Mouse (Mus musculus): ENCODE data around the gene Sds.

The Sds gene

GRCm38 (mm10) chr5:120439887-120440670 lies 36.2 kb upstream of the Sds start:
- DNase-seq (ENCODE audit: low spot score in 2 of 2): no peak

- DNase-seq (ENCODE audit: low spot score in 2 of 2): peak; percentile 20 to 63
Measured at GRCm38 (mm10) chr5:120440733-120441132, 35.6 kb upstream of the Sds start.

GRCm38 (mm10) chr5:120447305-120447704 lies 29.0 kb upstream of the Sds start:
- no peak for DNase-seq (ENCODE audit: low spot score in 2 of 2)

DNA sequence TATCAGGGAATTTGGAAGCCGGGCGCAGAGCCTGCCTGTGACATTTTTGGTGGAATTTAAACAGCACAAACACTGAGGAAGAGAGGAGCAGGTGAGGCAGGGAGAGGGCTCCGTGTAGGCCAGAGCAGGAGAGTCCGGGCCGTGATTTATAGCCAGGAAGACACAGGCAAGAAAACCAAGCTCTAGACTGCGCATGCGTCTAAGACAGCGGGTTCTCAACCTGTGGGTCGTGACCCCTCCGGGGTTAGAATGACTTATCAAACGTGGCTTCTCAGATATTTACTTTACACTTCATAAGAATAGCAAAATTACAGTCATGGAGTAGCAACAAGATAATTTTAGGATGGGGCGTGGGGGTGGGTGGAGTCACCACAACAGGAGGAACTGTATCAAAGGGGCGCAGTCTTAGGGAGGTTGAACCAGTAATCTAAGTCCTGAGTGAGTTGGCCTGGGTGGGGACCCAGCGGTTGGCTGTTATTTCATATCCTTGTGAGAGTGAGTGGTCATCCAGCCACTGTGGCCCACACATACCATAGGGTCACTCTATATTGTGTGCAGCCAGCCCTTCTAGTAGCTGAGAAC lies 21.5 kb upstream of the Sds start:
- no peak for DNase-seq (ENCODE audit: low spot score in 2 of 2)

- DNase-seq (ENCODE audit: low spot score in 2 of 2): no peak
Measured at GRCm38 (mm10) chr5:120456253-120456652, 20.1 kb upstream of the Sds start.

DNA sequence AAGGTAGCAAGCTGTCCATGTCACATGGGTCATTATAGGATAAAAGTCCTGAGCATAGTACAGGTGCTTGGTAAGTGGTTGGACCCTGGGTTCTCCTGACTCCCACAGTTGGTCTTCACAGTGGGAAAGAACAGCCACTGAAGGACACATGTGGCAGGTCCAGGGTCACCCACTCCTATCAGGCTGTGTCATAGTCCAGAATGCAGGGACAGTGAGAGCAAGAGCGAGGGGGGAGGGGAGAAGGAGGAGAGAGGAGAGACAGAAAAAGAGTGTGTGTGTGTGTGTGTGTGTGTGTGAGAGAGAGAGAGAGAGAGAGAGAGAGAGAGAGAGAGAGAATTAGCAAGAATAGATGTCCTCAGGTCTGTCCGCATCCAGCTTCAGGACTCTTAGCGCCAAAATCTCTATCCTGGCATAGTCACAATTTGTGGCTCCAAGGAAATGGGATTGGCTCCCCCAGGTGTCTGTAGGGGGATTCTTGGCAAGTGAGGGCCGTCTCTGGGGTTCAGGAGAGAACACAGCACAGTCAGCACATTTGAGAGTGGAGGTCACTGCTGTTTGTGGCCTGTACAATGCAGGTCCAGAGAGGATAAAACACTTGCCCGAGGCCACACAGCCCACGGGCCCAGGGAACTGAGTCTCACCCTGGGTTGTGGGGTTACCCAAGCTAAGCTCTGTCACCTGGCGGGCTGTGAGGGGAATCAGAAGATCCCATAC lies 19.3 kb upstream of the Sds start:
- DNase-seq (ENCODE audit: low spot score in 2 of 2): no peak

- DNase-seq (ENCODE audit: low spot score in 2 of 2): no peak
Measured at GRCm38 (mm10) chr5:120457628-120458027, 18.7 kb upstream of the Sds start.

DNA sequence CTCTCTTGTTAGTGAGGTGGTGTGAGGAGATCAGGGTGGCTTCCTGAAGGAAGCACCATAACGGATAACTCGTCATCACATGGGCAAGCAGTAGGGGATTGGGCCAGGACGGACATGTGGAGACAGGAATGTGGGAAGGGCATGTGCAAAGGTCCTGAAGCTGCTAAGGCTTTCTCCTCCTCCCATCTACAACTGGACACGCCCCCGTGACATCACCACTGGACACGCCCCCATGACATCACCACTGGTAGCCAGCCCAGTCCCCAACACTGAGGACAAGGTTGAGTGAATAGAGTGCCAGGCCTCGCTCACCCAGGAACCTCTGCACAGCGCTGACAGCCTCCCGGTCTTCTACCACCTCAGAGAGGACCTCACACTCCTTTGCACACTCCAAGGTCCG lies 17.2 kb upstream of the Sds start:
- DNase-seq (ENCODE audit: low spot score in 2 of 2): no peak

DNA sequence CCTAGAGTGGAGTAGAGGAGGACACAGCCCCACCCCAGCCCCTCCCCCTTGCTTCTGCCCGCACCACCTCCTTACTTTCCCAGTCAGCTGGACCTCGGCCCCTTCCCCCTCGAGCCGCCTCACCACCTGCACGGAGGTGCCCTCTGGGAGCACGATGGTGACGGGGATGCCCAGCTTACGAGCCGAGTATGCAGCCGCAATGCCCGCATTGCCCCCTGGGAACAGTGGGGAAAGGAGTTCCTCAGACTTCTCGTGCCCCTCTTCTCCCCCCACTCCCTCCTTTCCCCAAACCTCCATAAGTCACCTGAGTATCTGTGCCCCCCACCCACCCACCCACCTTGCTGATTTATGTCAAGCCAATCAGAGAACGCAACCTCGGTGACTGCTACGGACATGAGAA lies 14.4 kb upstream of the Sds start:
- no peak for DNase-seq (ENCODE audit: low spot score in 2 of 2)

DNA sequence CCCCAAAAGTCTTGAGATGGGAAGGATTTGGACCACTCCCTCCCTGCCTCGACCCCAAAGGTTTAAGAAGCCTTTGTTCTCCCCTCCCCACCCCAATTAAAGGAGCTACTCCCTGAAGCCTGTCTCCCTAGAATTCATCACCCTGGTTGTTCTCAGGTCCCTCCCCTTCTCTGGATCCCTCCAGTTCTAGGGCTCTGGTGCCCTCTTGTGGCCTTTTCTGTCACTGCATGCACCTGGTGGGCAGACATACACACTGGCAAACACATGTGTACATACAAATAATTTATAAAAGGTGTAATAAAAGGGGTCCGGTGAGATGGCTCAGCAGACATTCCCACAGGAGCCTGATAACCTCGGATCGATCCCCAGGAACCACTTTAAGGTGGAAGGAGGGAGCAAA lies 12.0 kb upstream of the Sds start:
- DNase-seq (ENCODE audit: low spot score in 2 of 2): no peak

- DNase-seq (ENCODE audit: low spot score in 2 of 2): no peak
Measured at GRCm38 (mm10) chr5:120465062-120465461, 11.3 kb upstream of the Sds start.

DNA sequence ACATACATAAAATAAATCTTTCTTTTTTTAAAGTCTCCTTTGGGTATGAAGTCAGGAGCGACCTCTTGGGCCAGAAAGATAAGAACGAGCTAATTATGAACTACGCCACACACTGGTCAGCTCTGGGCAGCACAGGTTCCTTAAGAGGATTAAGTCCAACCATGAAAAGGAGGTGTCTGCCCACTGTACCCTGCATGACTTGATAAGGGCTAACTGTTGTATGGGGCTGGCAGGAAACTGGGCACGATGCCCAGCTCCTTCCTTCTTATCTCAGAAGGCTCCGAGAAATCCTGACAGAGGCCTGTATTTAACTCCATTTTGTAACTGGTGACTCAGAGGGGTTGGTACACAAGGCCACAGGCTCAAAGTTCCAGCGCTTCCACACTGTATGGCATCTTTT lies 10.5 kb upstream of the Sds start:
- DNase-seq (ENCODE audit: low spot score in 2 of 2): peak; percentile 48 to 73

DNA sequence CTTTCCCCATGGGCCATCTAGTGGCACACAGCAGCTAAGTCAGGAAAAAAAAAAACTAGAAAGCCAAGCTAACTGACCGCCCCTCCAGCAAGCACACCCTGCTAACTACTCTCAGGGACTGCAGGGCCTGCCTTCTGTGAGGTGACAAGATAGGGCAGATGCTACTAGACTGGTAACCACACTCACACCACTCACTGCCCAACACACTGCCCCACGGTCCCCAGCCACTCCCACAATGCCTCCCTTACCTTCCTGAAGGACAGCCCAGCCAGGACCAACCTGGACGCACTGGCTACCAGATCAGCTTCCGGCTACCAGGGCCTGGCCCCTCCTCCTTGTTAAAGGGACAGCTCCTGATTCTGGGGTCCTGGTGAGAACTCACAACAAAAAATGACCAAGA lies 9.3 kb upstream of the Sds start:
- DNase-seq (ENCODE audit: low spot score in 2 of 2): peak in 1 of 2 experiments; percentile 29

GRCm38 (mm10) chr5:120468336-120468735 lies 8.0 kb upstream of the Sds start:
- DNase-seq (ENCODE audit: low spot score in 2 of 2): no peak

- DNase-seq (ENCODE audit: low spot score in 2 of 2): no peak
Measured at GRCm38 (mm10) chr5:120468830-120469229, 7.5 kb upstream of the Sds start.

DNA sequence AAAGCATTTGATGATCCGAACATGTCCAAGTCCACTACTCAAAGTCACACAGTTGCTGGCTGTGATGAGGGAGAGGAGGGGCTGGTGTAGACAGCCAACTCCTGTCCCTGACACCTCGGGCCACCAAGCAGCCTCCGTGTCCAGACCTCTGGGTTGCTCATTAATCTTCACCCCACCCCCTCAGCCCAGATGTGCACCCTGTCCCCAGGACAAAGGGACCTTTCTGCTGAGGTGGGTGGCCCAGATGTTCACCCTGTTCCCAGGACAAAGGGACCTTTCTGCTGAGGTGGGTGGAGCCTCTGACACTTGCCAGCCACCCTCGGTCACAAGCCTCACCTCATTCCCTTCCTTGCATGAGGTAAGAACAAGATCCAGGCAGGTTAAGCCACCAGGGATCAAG lies 4.8 kb upstream of the Sds start:
- no peak for DNase-seq (ENCODE audit: low spot score in 2 of 2)

DNA sequence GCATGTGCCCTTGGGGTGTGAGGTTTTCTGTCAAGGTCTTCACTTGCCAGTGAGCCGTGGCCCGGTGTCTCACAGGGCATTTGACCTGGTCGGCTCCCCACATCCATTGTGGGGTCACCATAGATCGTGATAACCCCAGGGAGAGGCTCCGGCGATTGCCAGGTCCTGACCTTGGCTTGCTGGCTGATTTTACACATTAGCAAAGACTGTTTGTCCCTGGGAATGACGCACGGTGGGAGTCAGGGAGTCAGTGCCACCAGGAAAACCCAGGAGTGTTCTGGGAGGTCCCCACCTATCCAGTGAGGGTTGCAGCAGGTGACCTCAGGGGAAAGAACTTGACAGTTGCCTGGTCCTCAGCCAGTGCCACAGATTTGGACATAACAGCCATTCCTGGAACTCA lies 3.6 kb upstream of the Sds start, which contains the start of gene Sdsl:
Gene Sdsl (minus strand): TSS at position 41 of the 400 bp plus-strand sequence.
- DNase-seq (ENCODE audit: low spot score in 2 of 2): no peak

DNA sequence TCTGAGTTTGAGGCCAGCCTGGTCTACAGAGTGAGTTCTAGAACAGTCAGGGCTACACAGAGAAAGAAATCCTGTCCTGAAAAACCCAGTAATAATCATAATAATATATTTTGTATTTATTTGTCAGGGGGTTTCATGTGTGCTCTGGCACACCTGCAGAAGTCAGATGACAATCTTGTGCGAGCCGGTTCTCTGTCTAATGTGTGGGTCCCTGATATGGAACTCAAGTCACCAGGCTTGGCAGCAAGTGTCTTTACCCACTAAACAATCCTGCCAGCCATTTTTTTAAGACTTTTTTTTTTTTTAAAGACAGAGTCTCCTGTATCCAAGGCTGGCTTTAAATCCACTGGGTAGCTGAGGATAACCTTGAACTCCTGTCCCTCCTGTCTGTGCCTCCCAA lies 3.0 kb upstream of the Sds start:
- DNase-seq (ENCODE audit: low spot score in 2 of 2): no peak

GRCm38 (mm10) chr5:120475861-120476260 lies 465 bp upstream of the Sds start:
- DNase-seq (ENCODE audit: low spot score in 2 of 2): no peak

DNA sequence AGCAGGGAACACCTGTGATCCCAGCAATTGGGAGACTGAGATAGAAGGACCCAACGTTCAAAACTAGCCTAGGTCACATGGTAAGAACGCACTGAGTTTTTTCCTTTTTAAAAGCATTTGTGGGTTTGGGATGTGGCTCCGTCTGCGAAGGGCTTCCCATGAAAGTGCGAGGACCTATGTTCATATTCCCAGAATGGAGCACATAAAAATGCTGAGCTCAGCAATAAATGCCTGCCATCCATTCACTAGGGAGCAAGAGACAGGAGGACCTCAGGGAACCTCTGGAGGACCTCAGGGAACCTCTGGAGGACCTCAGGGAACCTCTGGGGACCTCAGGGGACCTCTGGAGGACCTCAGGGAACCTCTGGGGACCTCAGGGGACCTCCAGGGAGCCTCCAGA lies 1.7 kb downstream of the Sds start:
- no peak for DNase-seq (ENCODE audit: low spot score in 2 of 2)

DNA sequence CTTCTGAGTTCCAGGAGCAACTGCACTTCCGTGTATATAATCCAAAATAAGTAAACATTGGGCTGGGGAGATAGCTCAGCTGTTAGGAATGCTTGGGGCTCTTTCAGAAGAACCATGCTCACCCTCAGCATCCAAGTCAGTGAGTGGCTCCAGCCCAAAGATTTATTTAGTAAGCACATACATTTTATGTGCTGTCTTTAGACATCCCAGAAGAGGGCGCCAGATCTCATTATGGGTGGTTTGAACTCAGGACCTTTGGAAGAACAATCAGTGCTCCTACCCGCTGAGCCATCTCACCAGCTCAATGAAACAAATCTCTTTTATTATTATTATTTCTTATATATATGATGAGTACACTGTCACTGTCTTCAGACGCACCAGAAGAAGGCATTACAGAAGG lies 3.2 kb downstream of the Sds start:
- DNase-seq (ENCODE audit: low spot score in 2 of 2): no peak

- no peak for DNase-seq (ENCODE audit: low spot score in 2 of 2)
Measured at GRCm38 (mm10) chr5:120481205-120481604, 4.9 kb downstream of the Sds start.

DNA sequence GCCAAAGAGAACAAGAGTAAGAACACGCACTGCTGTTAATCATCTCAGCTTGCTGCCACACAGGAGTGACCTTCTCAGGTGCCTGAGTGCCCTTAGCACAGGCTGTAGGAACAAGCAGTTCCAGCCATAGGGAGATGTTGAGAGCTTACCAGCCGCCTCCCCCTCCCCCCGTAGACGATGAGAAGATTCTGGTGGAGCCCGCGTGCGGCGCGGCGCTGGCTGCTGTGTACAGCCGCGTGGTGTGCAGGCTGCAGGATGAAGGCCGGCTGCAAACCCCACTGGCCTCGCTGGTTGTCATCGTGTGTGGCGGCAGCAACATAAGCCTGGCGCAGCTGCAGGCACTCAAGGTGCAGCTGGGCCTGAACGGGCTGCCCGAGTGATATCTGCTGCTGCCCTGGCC lies 7.1 kb downstream of the Sds start:
- no peak for DNase-seq (ENCODE audit: low spot score in 2 of 2)
